Mouse (Mus musculus) gastrocnemius, postnatal 10 days (tissue): Measurements from ENCODE around the gene Svs3b. TPM values are rescaled to one million over a fixed set of nuclear protein-coding genes. Genes with fewer than 3 reads are reported as not detected.
"Not testable (repeated sequence)": the region's sequence is repeated elsewhere in the genome, so short reads cannot be mapped to it uniquely, and the experiment has no call there.

Experiments used
- DNase-seq: peaks from one replicate; pipeline ENCODE4 v3.0.0; 2021; ENCODE audit warnings: mixed read lengths
- long read RNA-seq, 2 experiments: library from polyadenylated mRNA; stranded (forward); transcript quantifications; one replicate each; pipeline ENCODE4 v2.0.0; 2021
- total RNA-seq, 2 experiments: library from RNA; stranded (reverse); gene quantifications; 2 replicates each; pipeline ENCODE4 v1.2.3; 2021

Gene Svs3b
- not detected for total RNA-seq
- long read RNA-seq, experiment 1, result 0 reads
- long read RNA-seq, experiment 2, result 0 reads

DNA sequence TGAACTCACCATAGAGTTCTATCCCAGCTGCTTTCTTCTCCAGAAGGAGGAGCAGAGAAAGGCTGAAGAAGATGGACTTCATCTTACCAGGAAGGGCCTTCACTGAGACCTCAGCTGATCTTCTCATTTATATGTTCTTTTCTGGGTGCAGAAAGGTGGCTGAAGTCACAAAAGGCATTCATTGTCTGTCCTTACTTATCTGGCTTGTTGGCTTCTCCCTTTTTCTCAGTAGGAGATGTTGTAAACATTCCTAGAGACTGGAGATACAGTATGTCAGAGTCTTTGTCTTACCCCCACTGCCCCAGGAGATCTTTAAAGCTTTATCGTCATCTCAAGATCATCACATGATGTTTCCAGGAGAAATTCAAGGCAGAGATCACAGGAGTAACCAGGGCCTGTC is at the start of gene Svs3b:
Gene Svs3b (minus strand): TSS at position 101 of the 400 bp plus-strand sequence.
- not testable (repeated sequence) for DNase-seq

DNA sequence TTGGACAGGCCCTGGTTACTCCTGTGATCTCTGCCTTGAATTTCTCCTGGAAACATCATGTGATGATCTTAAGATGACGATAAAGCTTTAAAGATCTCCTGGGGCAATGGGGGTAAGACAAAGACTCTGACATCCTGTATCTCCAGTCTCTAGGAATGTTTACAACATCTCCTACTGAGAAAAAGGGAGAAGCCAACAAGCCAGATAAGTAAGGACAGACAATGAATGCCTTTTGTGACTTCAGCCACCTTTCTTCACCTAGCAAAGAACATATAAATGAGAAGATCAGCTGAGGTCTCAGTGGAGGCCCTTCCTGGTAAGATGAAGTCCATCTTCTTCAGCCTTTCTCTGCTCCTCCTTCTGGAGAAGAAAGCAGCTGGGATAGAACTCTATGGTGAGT is 32.5 kb upstream of the Svs3b start, which contains the start of gene Svs3a:
Gene Svs3a (plus strand): TSS at position 301 of the 400 bp plus-strand sequence.
- DNase-seq, result not testable (repeated sequence)

GRCm38 (mm10) chr2:164278359-164278758 is 21.9 kb upstream of the Svs3b start, which contains the start of gene Svs4:
TSS of gene Svs4 (minus strand) at chr2:164278459.
- DNase-seq, result no peak

GRCm38 (mm10) chr2:164238366-164238765 is 18.1 kb downstream of the Svs3b start, which contains the start of gene Svs2:
TSS of gene Svs2 (minus strand) at chr2:164238466.
- no peak for DNase-seq

DNA sequence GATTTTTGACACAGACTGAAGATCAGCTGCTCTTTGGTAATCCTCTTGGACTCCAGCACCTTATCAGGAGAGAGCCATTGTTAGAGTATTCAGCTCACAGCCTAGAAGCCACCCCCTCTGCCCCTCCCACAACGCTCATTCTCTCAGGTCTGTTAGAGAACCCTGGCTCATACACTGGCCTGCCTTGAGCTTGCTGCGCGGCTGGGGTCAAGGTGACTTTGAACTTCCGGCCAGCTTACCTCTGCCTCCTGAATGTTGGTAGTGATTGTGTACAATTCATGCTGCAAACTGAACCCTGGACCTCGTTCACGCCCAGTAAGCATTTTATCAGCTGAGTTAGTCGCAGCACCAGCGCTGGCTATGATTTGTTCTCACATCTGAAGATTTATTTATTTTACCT is 23.8 kb downstream of the Svs3b start:
- DNase-seq, result no peak

DNA sequence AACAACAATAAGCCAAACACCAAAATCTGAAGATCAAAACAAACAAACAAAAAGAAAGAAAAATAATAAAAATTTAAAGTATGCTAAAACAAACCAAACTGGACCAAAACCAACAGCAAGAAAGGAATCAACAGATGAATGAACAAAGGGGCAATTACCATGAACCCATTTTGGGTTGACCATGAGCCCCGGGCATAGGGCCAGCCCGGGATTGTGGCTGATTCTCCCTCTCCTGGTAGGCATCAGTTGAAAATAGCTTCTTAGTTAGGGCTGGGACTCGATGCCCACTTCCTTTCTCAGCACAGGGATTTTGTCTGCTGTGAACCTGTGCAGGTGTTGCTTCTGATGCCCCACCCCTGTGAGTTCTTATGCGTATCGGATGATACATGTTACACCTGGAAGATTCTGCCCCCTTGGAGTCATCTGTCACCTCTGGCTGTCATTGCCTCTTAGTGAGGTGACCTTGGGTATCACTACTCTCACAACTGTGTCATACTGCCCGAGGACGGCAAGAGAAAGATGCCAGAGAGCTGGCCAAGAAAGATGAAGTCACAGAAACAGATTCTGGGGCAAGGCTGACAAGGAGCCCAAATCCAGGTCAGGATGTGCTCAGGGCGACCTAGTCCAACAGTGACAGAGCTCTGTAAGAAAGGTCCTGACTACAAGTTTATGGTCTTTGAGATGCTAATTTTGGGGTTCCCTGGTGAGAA is 27.9 kb downstream of the Svs3b start:
- DNase-seq, result no peak

DNA sequence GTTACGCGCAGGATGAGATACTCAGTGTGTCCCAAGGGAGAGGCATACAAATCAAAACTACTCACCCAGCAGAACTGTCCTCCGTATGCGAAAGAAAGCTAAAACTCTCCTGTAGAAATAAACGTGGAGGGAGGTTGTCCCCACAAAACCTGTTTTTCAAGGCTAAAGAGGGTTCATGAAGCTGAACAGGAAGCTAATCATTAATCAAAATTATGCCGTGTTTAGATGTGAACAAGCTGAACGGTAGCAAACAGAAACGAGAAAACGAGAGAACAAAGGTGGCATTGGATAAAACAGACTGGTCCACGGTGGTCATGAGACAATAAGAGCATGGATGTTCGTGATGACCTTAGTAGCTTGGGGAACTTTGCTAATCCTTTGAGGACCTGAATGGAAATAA is 34.9 kb downstream of the Svs3b start, which contains the start of gene Wfdc15b:
Gene Wfdc15b (minus strand): TSS at position 139 of the 400 bp plus-strand sequence.
- no peak for DNase-seq

DNA sequence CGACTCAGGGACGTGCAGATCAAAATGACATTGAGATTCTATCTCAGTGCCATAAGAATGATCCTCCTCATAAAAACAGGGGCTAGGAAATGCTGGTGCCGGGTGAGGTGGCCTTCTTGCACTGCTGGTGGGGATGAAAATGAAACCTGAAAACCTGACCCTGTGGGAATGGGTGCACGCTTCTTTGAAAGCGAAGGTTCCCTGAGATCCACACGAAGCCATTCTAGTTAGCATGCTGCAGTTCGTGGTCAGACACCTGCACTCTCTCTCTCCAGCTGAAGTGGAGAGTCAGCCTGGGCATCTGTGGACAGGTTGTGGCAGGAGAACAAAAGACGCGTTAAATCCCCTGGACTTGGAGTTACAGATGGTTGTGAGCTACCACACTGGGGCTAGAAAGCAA is 37.1 kb downstream of the Svs3b start:
- DNase-seq, result no peak

- DNase-seq, result no peak
Measured at GRCm38 (mm10) chr2:164212711-164213110, 43.7 kb downstream of the Svs3b start.

GRCm38 (mm10) chr2:164210892-164211291 is 45.5 kb downstream of the Svs3b start:
- no peak for DNase-seq

DNA sequence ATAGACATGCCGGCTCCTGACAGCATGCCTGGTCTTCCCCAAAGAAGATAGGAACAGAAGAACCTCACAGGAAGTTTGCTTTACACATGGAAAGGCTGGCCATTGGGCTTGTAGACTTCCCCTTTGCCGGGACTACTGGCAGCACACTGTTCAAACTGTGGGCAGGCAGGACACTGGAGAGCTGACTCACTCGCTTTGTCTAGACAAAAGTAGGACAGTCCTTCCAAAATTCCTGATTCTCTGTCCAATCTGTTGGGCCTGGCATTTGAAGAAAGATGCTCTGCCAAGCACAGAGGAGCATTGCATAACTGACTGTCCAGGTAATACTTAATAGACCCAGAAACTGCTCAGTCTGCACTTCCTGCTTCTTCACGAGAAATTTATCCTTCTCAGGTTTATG is 49.8 kb downstream of the Svs3b start:
- DNase-seq, result no peak

- DNase-seq, result not testable (repeated sequence)
Measured at GRCm38 (mm10) chr2:164206011-164206410, 50.4 kb downstream of the Svs3b start.

Other genes with a start within 250 kb of the Svs3b start
- gene Pabpc1l, start 231.2 kb downstream of the Svs3b start, total RNA-seq, result 1 to 10 TPM in 1 of 2 experiments, under 1 TPM in 1; 0.56 to 1.4 TPM
- 10 to 100 TPM; 13.7 to 15.1 TPM for gene Stk4, start 186.3 kb downstream of the Svs3b start, total RNA-seq
- gene Tomm34, start 185.5 kb downstream of the Svs3b start, total RNA-seq, result 10 to 100 TPM; 14.7 to 18.7 TPM
- 1 to 10 TPM; 4.8 to 5.1 TPM for gene Kcns1, start 85.5 kb downstream of the Svs3b start, total RNA-seq
- under 1 TPM; 0.47 to 0.52 TPM for gene Wfdc5, start 73.9 kb downstream of the Svs3b start, total RNA-seq
- gene Wfdc12, start 66.0 kb downstream of the Svs3b start, total RNA-seq, result not detected
- not detected for gene Wfdc15a, start 56.5 kb downstream of the Svs3b start, total RNA-seq
- not detected for gene Wfdc15b, start 35.0 kb downstream of the Svs3b start, total RNA-seq
- not detected for gene Svs2, start 18.2 kb downstream of the Svs3b start, total RNA-seq
- gene Svs4, start 21.8 kb upstream of the Svs3b start, total RNA-seq, result not detected
- gene Svs3a, start 32.6 kb upstream of the Svs3b start, total RNA-seq, result not detected
- not detected for gene Svs6, start 60.1 kb upstream of the Svs3b start, total RNA-seq
- gene Svs5, start 76.1 kb upstream of the Svs3b start, total RNA-seq, result not detected
- gene Slpi, start 132.5 kb upstream of the Svs3b start, total RNA-seq, result 1 to 10 TPM in 1 of 2 experiments, not detected in 1; 1.4 TPM
- under 1 TPM; 0.05 to 0.07 TPM for gene Rbpjl, start 146.5 kb upstream of the Svs3b start, total RNA-seq
- gene Matn4, start 148.5 kb upstream of the Svs3b start, total RNA-seq, result 1 to 10 TPM; 5.8 to 7.8 TPM
- 10 to 100 TPM; 52.5 TPM for gene Sdc4, start 187.2 kb upstream of the Svs3b start, total RNA-seq
- 10 to 100 TPM; 16.8 to 18.4 TPM for gene Sys1, start 200.3 kb upstream of the Svs3b start, total RNA-seq
- 1 to 10 TPM in 1 of 2 experiments, not detected in 1; 3.3 TPM for gene Gm20458, start 204.3 kb upstream of the Svs3b start, total RNA-seq
- gene Trp53tg5, start 217.1 kb upstream of the Svs3b start, total RNA-seq, result not detected
- 10 to 100 TPM; 13.0 to 17.7 TPM for gene Dbndd2, start 229.5 kb upstream of the Svs3b start, total RNA-seq
- 10 to 100 TPM; 44.3 to 51.3 TPM for gene Pigt, start 240.9 kb upstream of the Svs3b start, total RNA-seq